Mouse (Mus musculus): ENCODE data around the gene Fkbp4.

Fkbp4 gene

GRCm38 (mm10) chr6:128381254-128381653, 57.2 kb downstream of the Fkbp4 start:
- ChIA-PET CTCF (interaction anchor here in 3 of 4 experiments (0.6 to 1.1 kb wide), 6 partner anchors 22 to 355 kb away, joined by 3 to 5 read pairs (median 3); no protein-coding TSS in a partner anchor), POLR2A (interaction anchor here in 2 of 4 experiments (0.5 to 0.8 kb wide), 2 partner anchors 21 to 85 kb away, joined by 3 read pairs; no protein-coding TSS in a partner anchor)

GRCm38 (mm10) chr6:128380594-128381167, 57.8 kb downstream of the Fkbp4 start:
- POLR2A ChIA-PET: interaction anchor here in 2 of 4 experiments (1.1 to 1.7 kb wide), 3 partner anchors 13 to 180 kb away, joined by 3 to 5 read pairs (median 4); no protein-coding TSS in a partner anchor
- CTCF ChIA-PET: interaction anchor here in 2 of 4 experiments (0.8 to 1.1 kb wide), 3 partner anchors 30 to 355 kb away, joined by 3 read pairs; no protein-coding TSS in a partner anchor
